Mouse (Mus musculus): ENCODE measurements around the gene Limk2. TPM values are rescaled to one million over a fixed set of nuclear protein-coding genes. Genes with fewer than 3 reads are reported as not detected.
A peak's percentile ranks its signal among the peaks of the same experiment; 100 is the strongest.

The Limk2 gene
- 20.8 and 20.9 TPM in 2 replicates for polyA plus RNA-seq (2012; ENCODE audit: insufficient read depth, insufficient read length, missing spikeins)

GRCm38 (mm10) chr11:3408997-3409732 lies at the start of gene Limk2:
Limk2 (minus strand) TSS chr11:3409189.
- H3K4me3 ChIP-seq (ENCODE audit: insufficient read depth, low read length), result peak within 1 kb of the TSS; percentile 95
- H3K4me1 ChIP-seq (ENCODE audit: control insufficient read depth, insufficient read depth, low read length), result peaks cover 4% of the 10 kb centered on the region; the same call in 1 of the 2 replicates
- no peak for TF ChIP-seq POLR2A (IDR thresholded peaks at IDR 0.05; ENCODE audit: borderline replicate concordance, low read depth, low read length)
- peak; percentile 75 for TF ChIP-seq CTCF (IDR thresholded peaks at IDR 0.05; ENCODE audit: low read depth, low read length)
- 0 out of 2 replicates have a peak within 1 kb of the TSS, but pooled peaks have one; percentile 10 for H3K27ac ChIP-seq (ENCODE audit: insufficient read depth, low read depth, low read length)

- Histone ChIP-seq H3K4me1 (ENCODE audit: control insufficient read depth, insufficient read depth, low read length) (no peaks in the 10 kb centered on the region; the same call in 1 of the 2 replicates), H3K27ac (ENCODE audit: insufficient read depth, low read depth, low read length) (no peak overlapping the region), H3K4me3 (ENCODE audit: insufficient read depth, low read length) (no peak overlapping the region)
- TF ChIP-seq POLR2A (IDR thresholded peaks at IDR 0.05; ENCODE audit: borderline replicate concordance, low read depth, low read length), result no peak
- TF ChIP-seq CTCF (IDR thresholded peaks at IDR 0.05; ENCODE audit: low read depth, low read length), result no peak
These were observed 49.6 kb upstream of the Limk2 start for GRCm38 (mm10) chr11:3458428-3459104.

- Histone ChIP-seq H3K4me1 (ENCODE audit: control insufficient read depth, insufficient read depth, low read length) (peaks cover 4% of the 10 kb centered on the region), H3K27ac (ENCODE audit: insufficient read depth, low read depth, low read length) (no peak overlapping the region), H3K4me3 (ENCODE audit: insufficient read depth, low read length) (no peak overlapping the region)
- TF ChIP-seq CTCF (IDR thresholded peaks at IDR 0.05; ENCODE audit: low read depth, low read length), result peak; percentile 54
- TF ChIP-seq POLR2A (IDR thresholded peaks at IDR 0.05; ENCODE audit: borderline replicate concordance, low read depth, low read length), result no peak
These were observed 47.4 kb upstream of the Limk2 start for GRCm38 (mm10) chr11:3456354-3456753.

- no peak overlapping the region for H3K27ac ChIP-seq (ENCODE audit: insufficient read depth, low read depth, low read length)
- H3K4me3 ChIP-seq (ENCODE audit: insufficient read depth, low read length), result no peak overlapping the region
- H3K4me1 ChIP-seq (ENCODE audit: control insufficient read depth, insufficient read depth, low read length), result peaks cover 11% of the 10 kb centered on the region
- no peak for TF ChIP-seq CTCF (IDR thresholded peaks at IDR 0.05; ENCODE audit: low read depth, low read length)
These were observed 45.5 kb upstream of the Limk2 start for GRCm38 (mm10) chr11:3454506-3454905.

- peaks cover 14% of the 10 kb centered on the region for H3K4me1 ChIP-seq (ENCODE audit: control insufficient read depth, insufficient read depth, low read length)
- no peak overlapping the region for H3K27ac ChIP-seq (ENCODE audit: insufficient read depth, low read depth, low read length)
- peak overlapping the region; percentile 20; the same call in 1 of the 2 replicates for H3K4me3 ChIP-seq (ENCODE audit: insufficient read depth, low read length)
- TF ChIP-seq CTCF (IDR thresholded peaks at IDR 0.05; ENCODE audit: low read depth, low read length) (no peak), POLR2A (IDR thresholded peaks at IDR 0.05; ENCODE audit: borderline replicate concordance, low read depth, low read length) (no peak)
These were observed 44.5 kb upstream of the Limk2 start for GRCm38 (mm10) chr11:3453467-3453866.

- TF ChIP-seq POLR2A (IDR thresholded peaks at IDR 0.05; ENCODE audit: borderline replicate concordance, low read depth, low read length) (no peak), CTCF (IDR thresholded peaks at IDR 0.05; ENCODE audit: low read depth, low read length) (no peak)
- peak overlapping the region; percentile 80 for H3K27ac ChIP-seq (ENCODE audit: insufficient read depth, low read depth, low read length)
- H3K4me1 ChIP-seq (ENCODE audit: control insufficient read depth, insufficient read depth, low read length), result peaks cover 15% of the 10 kb centered on the region
- peak overlapping the region; percentile 98 for H3K4me3 ChIP-seq (ENCODE audit: insufficient read depth, low read length)
These were observed 43.8 kb upstream of the Limk2 start for GRCm38 (mm10) chr11:3452769-3453168.

GRCm38 (mm10) chr11:3452167-3452639 lies 43.2 kb upstream of the Limk2 start, which contains the start of gene Rnf185:
Rnf185 (minus strand) TSS chr11:3452363.
- TF ChIP-seq POLR2A (IDR thresholded peaks at IDR 0.05; ENCODE audit: borderline replicate concordance, low read depth, low read length) (no peak), CTCF (IDR thresholded peaks at IDR 0.05; ENCODE audit: low read depth, low read length) (no peak)
- peak within 1 kb of the TSS; percentile 87 for H3K27ac ChIP-seq (ENCODE audit: insufficient read depth, low read depth, low read length)
- H3K4me1 ChIP-seq (ENCODE audit: control insufficient read depth, insufficient read depth, low read length), result peaks cover 17% of the 10 kb centered on the region
- H3K4me3 ChIP-seq (ENCODE audit: insufficient read depth, low read length), result peak within 1 kb of the TSS; percentile 98

GRCm38 (mm10) chr11:3451701-3452163 lies 42.7 kb upstream of the Limk2 start:
- Histone ChIP-seq H3K4me3 (ENCODE audit: insufficient read depth, low read length) (peak overlapping the region; percentile 98), H3K4me1 (ENCODE audit: control insufficient read depth, insufficient read depth, low read length) (peaks cover 17% of the 10 kb centered on the region), H3K27ac (ENCODE audit: insufficient read depth, low read depth, low read length) (peak overlapping the region; percentile 87)
- TF ChIP-seq CTCF (IDR thresholded peaks at IDR 0.05; ENCODE audit: low read depth, low read length) (no peak), POLR2A (IDR thresholded peaks at IDR 0.05; ENCODE audit: borderline replicate concordance, low read depth, low read length) (no peak)

- TF ChIP-seq CTCF (IDR thresholded peaks at IDR 0.05; ENCODE audit: low read depth, low read length), result no peak
- no peak for TF ChIP-seq POLR2A (IDR thresholded peaks at IDR 0.05; ENCODE audit: borderline replicate concordance, low read depth, low read length)
- H3K27ac ChIP-seq (ENCODE audit: insufficient read depth, low read depth, low read length), result no peak overlapping the region
- H3K4me3 ChIP-seq (ENCODE audit: insufficient read depth, low read length), result no peak overlapping the region
- peaks cover 22% of the 10 kb centered on the region for H3K4me1 ChIP-seq (ENCODE audit: control insufficient read depth, insufficient read depth, low read length)
These were observed 35.9 kb upstream of the Limk2 start for GRCm38 (mm10) chr11:3444875-3445274.

- no peak overlapping the region for H3K4me3 ChIP-seq (ENCODE audit: insufficient read depth, low read length)
- H3K4me1 ChIP-seq (ENCODE audit: control insufficient read depth, insufficient read depth, low read length), result peaks cover 18% of the 10 kb centered on the region
- H3K27ac ChIP-seq (ENCODE audit: insufficient read depth, low read depth, low read length), result no peak overlapping the region
- TF ChIP-seq POLR2A (IDR thresholded peaks at IDR 0.05; ENCODE audit: borderline replicate concordance, low read depth, low read length) (no peak), CTCF (IDR thresholded peaks at IDR 0.05; ENCODE audit: low read depth, low read length) (no peak)
These were observed 34.1 kb upstream of the Limk2 start for GRCm38 (mm10) chr11:3443091-3443490.
